Mouse (Mus musculus) liver, postnatal 0 days (tissue): ENCODE data around the gene Vps37b. TPM values are rescaled to one million over a fixed set of nuclear protein-coding genes. Genes with fewer than 3 reads are reported as not detected.

Experiments
- ATAC-seq: fragments of 200-750 bp; cut with Nextera tagmentation; 2 replicates; pipeline ENCODE4 v1.8.0; 2017; ENCODE audit warnings: mild to moderate bottlenecking, moderate library complexity
- DNase-seq: peaks from one replicate; pipeline ENCODE4 v3.0.0-alpha.2; 2016
- H3K27ac ChIP-seq: fragments of 300-500 bp; sonication (generic); 2 replicates; pipeline ENCODE4 v1.5.1; 2014; ENCODE audit warnings: antibody characterized with exemption, moderate library complexity, mild to moderate bottlenecking, low read depth
- H3K27me3 ChIP-seq: fragments of 300-500 bp; sonication (generic); 2 replicates; pipeline ENCODE4 v1.6.1; 2014; ENCODE audit warnings: low read length, control low read depth, mixed read lengths; ENCODE audit not compliant: insufficient read depth
- H3K36me3 ChIP-seq: fragments of 300-500 bp; sonication (generic); replicated peaks from 2 replicates; pipeline ENCODE4 v1.6.1; 2014; ENCODE audit warnings: mild to moderate bottlenecking, control low read depth, low read length, moderate library complexity, mixed read lengths; ENCODE audit not compliant: insufficient read depth
- H3K4me1 ChIP-seq: fragments of 300-500 bp; sonication (generic); 2 replicates; pipeline ENCODE4 v1.6.1; 2014; ENCODE audit warnings: antibody characterized with exemption, mild to moderate bottlenecking, control low read depth; ENCODE audit not compliant: insufficient read depth
- H3K4me2 ChIP-seq: fragments of 300-500 bp; sonication (generic); 2 replicates; pipeline ENCODE4 v1.6.1; 2014; ENCODE audit warnings: low read depth, mild to moderate bottlenecking, low read length, moderate library complexity, mixed read lengths
- H3K4me3 ChIP-seq: fragments of 300-500 bp; sonication (generic); 2 replicates; pipeline ENCODE4 v1.5.1; 2014; ENCODE audit warnings: low read depth, low read length
- H3K9ac ChIP-seq: fragments of 300-500 bp; sonication (generic); replicated peaks from 2 replicates; pipeline ENCODE4 v1.6.1; 2014; ENCODE audit warnings: mild to moderate bottlenecking, moderate library complexity
- H3K9me3 ChIP-seq: fragments of 300-500 bp; sonication (generic); 2 replicates; pipeline ENCODE4 v1.6.1; 2016; ENCODE audit warnings: mild to moderate bottlenecking, control low read depth, low read length, mixed read lengths
- CTCF ChIP-seq: sonication (generic); IDR thresholded peaks from 2 replicates; pipeline ENCODE4 v1.5.1; 2016; ENCODE audit warnings: antibody characterized with exemption, low read depth
- EP300 ChIP-seq: IDR thresholded peaks from 2 replicates; pipeline ENCODE4 v1.6.1; 2016; ENCODE audit warnings: antibody characterized with exemption, low read depth, mild to moderate bottlenecking
- WGBS: fragments of 180-500 bp; shearing (Covaris S2); extraction: QIAGEN DNeasy Blood & Tissue Kit; methylation state at CpG from one replicate; pipeline ENCODE4 v1.1.7; 2014; ENCODE audit not compliant: insufficient replicate concordance; 5-methylcytosine and 5-hydroxymethylcytosine counted together
- polyA plus RNA-seq: library from polyadenylated mRNA; unstranded; fragments of >200 nt; fragmentation: Nextera tagmentation; extraction: Ambion mirVana; gene quantifications from 2 replicates; pipeline ENCODE4 v1.2.1, GENCODE M21; 2015

The Vps37b gene
- polyA plus RNA-seq, 1 experiment from 2014 or later = 17.6 TPM

- peak overlapping the region; percentile 59 for H3K4me2 ChIP-seq
These were observed 22.0 kb downstream of the Vps37b start for GRCm38 (mm10) chr5:124010077-124010476.

GRCm38 (mm10) chr5:124006891-124007491 lies 25.1 kb downstream of the Vps37b start:
- DNase-seq (no peak), ATAC-seq (no peak)
- peaks cover 30% of the 10 kb centered on the region for H3K4me1 ChIP-seq
- no peak overlapping the region for H3K9ac ChIP-seq
- peak overlapping the region; percentile 39 for H3K27ac ChIP-seq
- H3K4me3 ChIP-seq = no peak overlapping the region
- H3K27me3 ChIP-seq = no peaks in the 10 kb centered on the region
- whole genome bisulfite sequencing = 91% methylated on average over 17 of the region's 17 CpGs
- TF ChIP-seq CTCF = no peak
- no peak for TF ChIP-seq EP300
- peaks cover 73% of the 10 kb centered on the region for H3K36me3 ChIP-seq
- no peak overlapping the region for H3K4me2 ChIP-seq
- no peaks in the 10 kb centered on the region for H3K9me3 ChIP-seq

More at GRCm38 (mm10) chr5:124010077-124010476, 22.0 kb downstream of the Vps37b start:
- 0 out of 2 replicates have a peak overlapping the region, but pooled peaks have one; percentile 3 for H3K4me3 ChIP-seq
- DNase-seq (no peak), ATAC-seq (peak; percentile 69)
- TF ChIP-seq CTCF (no peak), EP300 (peak; percentile 63)
- no peaks in the 10 kb centered on the region for H3K27me3 ChIP-seq
- H3K9ac ChIP-seq = no peak overlapping the region
- WGBS = 47% methylated on average over 8 of the region's 8 CpGs
- H3K4me1 ChIP-seq = peaks cover 53% of the 10 kb centered on the region
- H3K27ac ChIP-seq = peak overlapping the region; percentile 66
- H3K9me3 ChIP-seq = no peaks in the 10 kb centered on the region
- H3K36me3 ChIP-seq = peaks cover 51% of the 10 kb centered on the region

DNA sequence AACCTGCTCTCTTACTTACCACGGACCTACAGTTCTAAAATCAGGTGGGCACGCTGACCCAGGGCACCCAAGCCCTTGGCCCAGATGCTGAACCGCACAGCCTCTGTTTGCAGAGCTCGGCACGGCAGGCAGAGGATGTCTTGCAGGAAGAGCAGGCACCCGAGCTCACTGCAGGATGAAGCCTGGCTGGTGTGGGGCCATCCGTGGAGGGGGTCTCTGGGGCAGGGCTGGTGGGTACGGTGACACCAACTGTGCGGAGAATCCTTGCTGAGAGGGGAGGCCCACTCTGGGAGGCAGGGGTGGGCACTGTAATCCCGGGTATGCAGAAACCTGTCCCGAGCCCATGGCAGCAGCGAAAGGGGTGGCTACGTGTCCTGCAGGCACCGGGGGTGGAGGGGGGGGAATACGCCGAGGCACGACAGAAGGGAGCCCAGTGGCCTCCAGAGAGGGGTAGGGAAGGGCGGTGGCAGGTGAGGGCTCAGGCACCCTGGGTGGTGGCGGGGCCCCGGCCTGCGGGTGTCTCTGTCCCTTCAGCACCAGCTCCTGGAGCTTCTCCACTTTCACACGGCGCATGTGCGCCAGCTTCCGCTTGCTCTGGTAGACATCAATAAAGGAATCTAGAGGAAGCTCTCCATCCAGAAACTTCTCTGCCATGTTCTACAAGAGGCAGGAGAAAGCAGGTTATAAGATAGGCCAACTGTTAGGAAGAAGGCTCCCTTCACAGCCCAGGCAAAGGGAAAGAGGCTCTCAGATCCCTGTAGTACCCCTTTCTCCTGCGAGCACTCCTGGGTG lies 25.8 kb downstream of the Vps37b start:
- WGBS = 88% methylated on average over 26 of the region's 26 CpGs
- H3K9me3 ChIP-seq = no peaks in the 10 kb centered on the region
- 0 out of 2 replicates have a peak overlapping the region, but pooled peaks have one; percentile 39 for H3K27ac ChIP-seq
- no peak for DNase-seq
- H3K9ac ChIP-seq = no peak overlapping the region
- peaks cover 23% of the 10 kb centered on the region for H3K4me1 ChIP-seq
- no peak overlapping the region for H3K4me2 ChIP-seq
- ATAC-seq = no peak
- H3K27me3 ChIP-seq = no peaks in the 10 kb centered on the region
- TF ChIP-seq EP300 (no peak), CTCF (no peak)
- H3K4me3 ChIP-seq = no peak overlapping the region
- peaks cover 75% of the 10 kb centered on the region for H3K36me3 ChIP-seq

- DNase-seq (no peak), ATAC-seq (no peak)
- H3K4me3 ChIP-seq = no peak overlapping the region
- H3K4me2 ChIP-seq = no peak overlapping the region
- TF ChIP-seq EP300 (no peak), CTCF (no peak)
- H3K9ac ChIP-seq = no peak overlapping the region
- no peaks in the 10 kb centered on the region for H3K9me3 ChIP-seq
- WGBS = 83% methylated on average over 11 of the region's 11 CpGs
- H3K4me1 ChIP-seq = peaks cover 19% of the 10 kb centered on the region
- H3K27me3 ChIP-seq = no peaks in the 10 kb centered on the region
- no peak overlapping the region for H3K27ac ChIP-seq
- H3K36me3 ChIP-seq = peaks cover 79% of the 10 kb centered on the region
These were observed 26.5 kb downstream of the Vps37b start for GRCm38 (mm10) chr5:124005591-124005990.

GRCm38 (mm10) chr5:124005151-124005500 lies 26.9 kb downstream of the Vps37b start:
- peaks cover 74% of the 10 kb centered on the region for H3K36me3 ChIP-seq

DNA sequence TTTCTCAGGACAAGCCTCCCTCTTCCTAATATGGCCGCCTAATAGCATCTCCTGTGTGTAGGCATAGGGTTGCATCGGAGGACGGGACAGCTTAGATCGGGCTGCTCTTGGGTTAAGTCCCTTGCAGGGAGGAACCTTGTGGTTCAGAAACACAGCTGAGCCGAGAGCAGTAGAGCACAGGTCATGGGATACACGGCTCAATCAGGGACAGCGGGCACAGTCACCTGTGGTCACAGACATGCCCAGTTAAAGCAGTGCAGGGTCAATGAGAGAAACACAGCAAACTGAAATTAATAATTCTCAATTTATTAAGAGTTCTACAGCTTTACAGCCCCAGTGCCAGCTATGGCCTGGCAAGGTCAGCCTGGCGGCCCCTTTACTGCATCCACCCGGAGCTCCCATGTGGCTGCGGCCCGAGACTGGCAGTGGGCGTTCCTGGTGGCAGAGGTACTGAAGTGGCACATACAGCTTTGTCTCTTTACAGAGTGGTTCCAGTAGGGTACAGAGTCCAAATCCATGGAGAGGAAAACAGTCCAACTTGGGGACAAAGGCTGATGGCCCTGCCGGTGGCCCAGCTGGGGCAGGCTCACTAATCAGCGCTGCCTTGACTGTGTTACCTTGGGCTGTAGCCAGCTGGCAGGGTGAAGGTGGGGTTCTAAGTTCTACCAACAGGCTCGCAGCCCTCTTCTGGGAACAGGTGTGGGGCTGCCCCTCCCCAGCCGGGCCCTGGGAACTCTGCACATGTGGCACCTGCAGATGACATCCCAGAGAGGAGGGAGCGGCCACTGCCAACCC lies 27.5 kb downstream of the Vps37b start:
- TF ChIP-seq EP300 = peak; percentile 58
- TF ChIP-seq CTCF = 0 out of 2 replicates have a peak, but pooled peaks have one; percentile 4
- WGBS = 73% methylated on average over 17 of the region's 17 CpGs
- Histone ChIP-seq H3K4me2 (no peak overlapping the region), H3K27me3 (no peaks in the 10 kb centered on the region), H3K36me3 (peaks cover 73% of the 10 kb centered on the region), H3K27ac (peak overlapping the region; percentile 80), H3K4me3 (no peak overlapping the region), H3K4me1 (peaks cover 10% of the 10 kb centered on the region), H3K9ac (no peak overlapping the region), H3K9me3 (no peaks in the 10 kb centered on the region)
- DNase-seq = peak; percentile 81
- peak; percentile 90 for ATAC-seq

More at GRCm38 (mm10) chr5:124005151-124005500, 26.9 kb downstream of the Vps37b start:
- H3K9ac ChIP-seq = no peak overlapping the region
- H3K4me1 ChIP-seq = peaks cover 14% of the 10 kb centered on the region
- H3K4me3 ChIP-seq = no peak overlapping the region
- TF ChIP-seq EP300 (no peak), CTCF (no peak)
- no peak overlapping the region for H3K4me2 ChIP-seq
- no peak for ATAC-seq
- H3K9me3 ChIP-seq = no peaks in the 10 kb centered on the region
- 92% methylated on average over 15 of the region's 15 CpGs for WGBS
- no peak for DNase-seq
- peak overlapping the region; percentile 80 for H3K27ac ChIP-seq
- H3K27me3 ChIP-seq = no peaks in the 10 kb centered on the region
